Mouse (Mus musculus): Measurements from ENCODE around the gene Tubgcp6. TPM values are rescaled to one million over a fixed set of nuclear protein-coding genes. Genes with fewer than 3 reads are reported as not detected.

The Tubgcp6 gene
- total RNA-seq, 2 experiments from 2014 or later = 28.4 to 35.3 TPM

DNA sequence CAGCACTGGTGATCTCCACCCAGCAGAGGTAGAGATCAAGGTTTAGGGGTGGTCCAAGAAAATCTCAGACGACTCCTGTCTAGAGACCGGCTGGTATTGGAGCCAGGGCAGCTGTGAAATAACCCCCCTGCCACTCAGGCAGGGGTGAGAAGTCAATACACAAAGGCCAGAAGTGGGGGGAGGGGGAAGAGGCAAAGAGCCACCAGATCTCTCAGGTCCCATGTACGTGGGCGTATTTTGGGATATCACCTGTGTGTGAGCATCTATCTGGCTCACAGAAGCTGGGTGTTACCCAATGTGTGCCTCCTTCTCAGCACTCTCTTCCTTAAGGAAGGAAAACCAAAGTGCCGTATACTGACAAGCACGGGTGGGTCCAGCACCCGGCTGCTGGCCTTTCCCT lies 59.9 kb downstream of the Tubgcp6 start:
- no peak for DNase-seq

DNA sequence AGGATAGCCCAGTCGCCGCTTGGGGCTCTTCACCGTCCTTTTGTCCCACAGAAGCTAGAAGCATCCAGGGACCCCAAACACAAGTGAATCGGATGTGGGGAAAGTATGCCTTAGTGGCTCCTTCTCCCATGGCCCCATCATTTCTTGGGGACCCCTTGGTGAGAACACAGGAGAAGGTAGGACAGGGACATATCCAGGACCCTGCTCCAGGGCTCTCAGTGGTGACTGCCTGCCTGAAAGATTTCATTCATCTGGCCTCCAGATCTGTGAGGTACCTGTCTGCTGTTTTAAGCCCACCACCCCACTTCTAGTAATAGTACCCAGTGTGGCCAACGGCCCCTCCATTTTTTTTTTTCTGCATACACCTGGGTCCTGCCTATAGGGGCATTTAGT lies 60.4 kb downstream of the Tubgcp6 start:
- no peak for DNase-seq

DNA sequence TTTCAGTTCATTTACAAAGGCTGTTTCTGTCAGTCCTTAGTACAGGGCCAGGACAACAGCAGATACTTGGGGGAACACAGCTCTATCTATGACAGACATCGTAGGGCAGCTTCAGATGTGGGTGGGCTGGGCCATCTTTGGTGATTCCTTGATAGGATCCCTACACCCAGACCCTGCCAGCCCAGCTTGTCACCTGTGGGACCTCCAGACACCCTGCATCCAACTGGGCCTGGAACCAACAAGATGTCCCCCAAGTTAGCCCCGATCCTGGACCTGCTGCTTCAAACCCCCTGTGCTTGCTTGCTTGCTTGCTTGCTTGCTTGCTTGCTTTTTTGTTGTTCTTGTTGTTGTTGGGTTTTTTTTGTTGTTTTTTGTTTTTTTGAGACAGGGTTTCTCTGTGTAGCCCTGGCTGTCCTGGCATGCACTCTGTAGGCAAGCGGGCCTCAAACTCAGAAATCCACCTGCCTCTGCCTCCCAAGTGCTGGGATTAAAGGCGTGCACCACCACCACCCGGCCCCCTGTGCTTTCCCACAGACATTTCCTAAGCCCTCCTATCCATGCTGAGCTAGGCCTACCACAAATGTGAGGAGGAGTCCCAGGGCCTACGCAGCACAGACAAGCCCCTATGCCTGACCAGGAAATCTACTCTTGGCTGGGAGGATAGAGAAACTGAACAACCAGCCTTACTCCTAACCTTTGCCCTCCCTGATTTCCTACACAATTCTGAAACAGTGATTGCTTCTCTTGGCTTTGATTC lies 61.0 kb downstream of the Tubgcp6 start:
- DNase-seq = no peak

DNA sequence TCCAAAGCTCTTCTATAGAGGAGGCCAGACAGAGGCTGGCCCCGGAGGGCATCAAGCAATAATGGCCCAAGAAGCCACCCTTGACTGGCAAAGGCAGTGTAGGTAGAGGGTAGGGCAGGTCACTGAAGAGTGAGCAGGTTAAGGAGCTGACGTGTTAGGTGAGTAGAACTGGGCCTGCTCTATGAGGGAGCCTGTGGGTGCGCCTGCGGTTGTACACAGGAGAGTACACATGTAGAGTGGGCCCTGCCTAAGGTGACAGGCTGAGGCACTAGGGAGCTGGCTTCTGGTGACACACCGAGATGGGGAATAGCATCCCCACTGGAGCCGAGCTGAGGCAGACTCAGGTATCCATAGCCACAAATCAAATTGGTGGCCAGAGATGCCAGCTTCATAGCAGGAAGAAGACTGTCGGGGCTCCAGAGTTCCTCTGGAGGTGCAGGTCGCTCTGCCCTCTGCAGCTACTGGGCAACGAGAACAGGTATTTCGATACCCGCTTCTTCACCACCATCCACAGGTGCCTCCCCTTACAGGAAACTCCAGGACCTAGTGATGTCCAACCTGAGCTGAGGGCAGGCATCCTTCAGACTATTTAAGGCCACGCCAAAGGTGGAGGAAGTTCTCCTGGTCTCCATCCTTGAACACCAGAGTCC lies 62.0 kb downstream of the Tubgcp6 start:
- no peak for DNase-seq

DNA sequence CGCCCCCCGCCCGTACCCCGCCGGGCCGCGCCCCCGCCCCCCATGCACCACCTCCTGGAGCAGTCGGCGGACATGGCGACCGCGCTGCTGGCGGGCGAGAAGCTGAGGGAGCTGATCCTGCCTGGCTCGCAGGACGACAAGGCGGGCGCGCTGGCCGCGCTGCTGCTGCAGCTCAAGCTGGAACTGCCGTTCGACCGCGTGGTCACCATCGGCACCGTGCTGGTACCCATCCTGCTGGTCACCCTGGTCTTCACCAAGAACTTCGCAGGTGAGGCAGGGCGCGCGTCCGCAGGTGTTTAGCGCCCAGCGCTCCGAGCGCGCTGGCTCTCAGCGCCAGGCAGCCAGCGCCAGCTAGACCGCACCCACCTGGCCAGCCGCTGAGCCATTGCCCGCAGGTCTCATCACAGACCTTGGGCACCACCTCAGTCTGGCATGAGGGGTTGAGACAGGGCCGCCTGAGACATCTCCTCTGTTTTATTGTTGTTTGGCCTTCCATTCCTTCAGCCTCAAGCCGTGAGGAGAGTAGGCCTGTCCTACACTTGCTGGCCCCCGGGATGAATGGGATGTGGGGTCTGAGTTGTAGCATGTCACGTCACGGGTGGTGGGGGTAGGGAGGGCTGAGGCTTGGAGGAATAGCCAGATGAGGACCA lies 62.8 kb downstream of the Tubgcp6 start:
- DNase-seq = no peak

DNA sequence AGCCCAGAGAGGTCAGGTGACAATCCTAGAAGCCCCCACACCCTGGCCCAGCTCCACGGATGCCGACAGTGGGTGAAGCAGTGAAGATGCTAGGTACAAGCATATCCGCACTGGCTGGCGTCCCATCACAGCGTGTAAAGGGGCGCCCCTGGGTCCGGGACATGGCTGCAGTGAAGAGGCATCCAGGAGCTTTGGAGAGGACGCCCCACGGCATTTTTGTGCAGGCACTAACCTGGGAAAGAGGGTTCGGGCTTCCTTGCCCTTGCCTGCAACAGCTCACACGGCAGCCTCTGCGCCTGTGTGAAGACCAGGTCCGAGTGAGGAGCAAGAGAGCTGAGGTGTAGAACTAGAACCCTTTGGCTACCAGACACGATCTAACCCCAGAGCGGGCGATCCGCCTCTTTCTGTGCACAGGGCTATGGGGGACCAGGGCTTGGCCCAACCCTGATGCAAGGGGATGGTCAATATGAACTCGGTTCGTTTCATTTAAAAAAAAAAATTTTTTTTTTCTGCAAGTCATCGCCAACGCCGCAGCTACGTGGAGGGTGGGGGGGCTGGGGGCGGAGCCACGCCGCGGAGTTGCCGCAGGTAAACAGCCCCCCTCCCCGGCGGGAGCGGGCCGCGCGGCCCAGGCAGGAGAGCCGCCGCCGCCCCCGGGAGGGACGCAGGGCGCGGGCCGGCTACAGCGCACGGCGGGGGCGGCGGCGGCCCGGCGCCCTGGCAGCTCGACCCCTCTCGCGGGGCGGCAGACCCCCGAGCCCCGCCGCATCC lies 63.6 kb downstream of the Tubgcp6 start, which contains the start of gene Panx2:
Panx2 (plus strand) TSS at position 574 of the 771 bp plus-strand sequence.
- DNase-seq = no peak

DNA sequence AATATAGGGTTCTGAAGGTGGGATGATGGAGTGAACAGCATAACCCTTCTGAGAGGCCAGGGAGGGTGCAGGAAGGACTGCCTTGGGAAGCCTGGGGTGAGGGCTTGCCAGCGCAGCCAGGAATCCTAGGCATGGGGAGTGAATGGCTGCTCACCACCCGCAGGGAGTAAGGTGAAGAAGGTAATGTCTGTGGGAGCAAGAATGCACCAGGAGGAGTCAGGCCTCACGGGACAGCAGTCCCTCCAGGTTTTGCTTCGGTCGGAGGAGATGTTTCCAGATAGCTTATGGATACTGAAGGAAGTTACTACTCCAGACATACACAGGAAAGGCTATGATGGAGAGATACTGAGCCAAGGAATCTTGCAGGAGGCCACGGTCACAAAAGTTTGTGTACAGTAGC lies 64.2 kb downstream of the Tubgcp6 start:
- DNase-seq = no peak

DNA sequence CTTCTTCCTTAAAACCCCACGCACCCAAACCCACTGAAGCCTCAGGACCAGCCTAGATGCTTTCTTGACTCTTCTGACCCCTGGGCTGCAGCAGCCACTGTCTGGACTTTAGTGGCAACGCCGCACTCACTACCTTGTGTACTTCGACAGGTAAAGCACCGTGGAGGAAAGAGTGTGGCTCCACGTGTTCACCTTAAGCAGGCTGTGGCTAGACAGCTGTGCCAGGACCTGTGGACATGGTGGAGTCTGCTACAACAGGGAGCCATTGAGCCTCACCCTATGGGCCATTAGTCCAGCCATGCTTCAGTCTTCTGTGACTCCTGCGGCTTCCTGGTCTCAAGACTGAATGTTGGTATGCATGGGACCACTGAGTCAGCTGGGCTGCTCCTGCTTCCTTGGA lies 68.2 kb downstream of the Tubgcp6 start:
- no peak for DNase-seq

Small RNA genes within 50 kb of the gene (microRNA-seq; reads per million reads assigned to microRNA genes)
- gene Mir7118 = 0.90 to 1.3 reads per million in 2 experiments

Other genes with a start within 250 kb of the Tubgcp6 start
- gene Ttll8, start 168.7 kb downstream of the Tubgcp6 start, total RNA-seq (2021) = 1 to 10 TPM; 2.5 to 2.9 TPM
- 100 to 1,000 TPM; 117 to 124 TPM for gene Mlc1, start 144.1 kb downstream of the Tubgcp6 start, total RNA-seq (2021)
- gene Mov10l1, start 140.2 kb downstream of the Tubgcp6 start, total RNA-seq (2021) = not detected
- gene Panx2, start 63.4 kb downstream of the Tubgcp6 start, total RNA-seq (2021) = 100 to 1,000 TPM; 156 to 159 TPM
- gene Trabd, start 48.0 kb downstream of the Tubgcp6 start, total RNA-seq (2021) = 10 to 100 TPM; 23.0 to 26.9 TPM
- 10 to 100 TPM; 20.3 to 21.7 TPM for gene Selenoo, start 34.0 kb downstream of the Tubgcp6 start, total RNA-seq (2021)
- 10 to 100 TPM; 14.3 to 14.7 TPM for gene Hdac10, start 5.6 kb upstream of the Tubgcp6 start, total RNA-seq (2021)
- gene Mapk12, start 17.6 kb upstream of the Tubgcp6 start, total RNA-seq (2021) = 1 to 10 TPM; 3.1 to 4.7 TPM
- gene Mapk11, start 26.5 kb upstream of the Tubgcp6 start, total RNA-seq (2021) = 10 to 100 TPM; 21.9 to 22.8 TPM
- gene Plxnb2, start 57.7 kb upstream of the Tubgcp6 start, total RNA-seq (2021) = 10 to 100 TPM; 51.0 to 58.7 TPM
- 10 to 100 TPM; 33.5 to 38.7 TPM for gene Dennd6b, start 73.4 kb upstream of the Tubgcp6 start, total RNA-seq (2021)
- gene Ppp6r2, start 88.4 kb upstream of the Tubgcp6 start, total RNA-seq (2021) = 100 to 1,000 TPM; 158 to 162 TPM
- 100 to 1,000 TPM; 330 to 340 TPM for gene Sbf1, start 192.2 kb upstream of the Tubgcp6 start, total RNA-seq (2021)
- not detected for gene Adm2, start 199.6 kb upstream of the Tubgcp6 start, total RNA-seq (2021)
- not detected for gene Miox, start 211.3 kb upstream of the Tubgcp6 start, total RNA-seq (2021)
- 10 to 100 TPM; 19.7 to 21.4 TPM for gene Lmf2, start 232.5 kb upstream of the Tubgcp6 start, total RNA-seq (2021)
- 10 to 100 TPM; 87.0 to 95.3 TPM for gene Ncaph2, start 232.6 kb upstream of the Tubgcp6 start, total RNA-seq (2021)

All from layer of hippocampus, postnatal 36 days (tissue).